Mouse (Mus musculus): ENCODE data around the gene Atp5g3.

- TF ChIP-seq POLR2A (IDR thresholded peaks at IDR 0.05; ENCODE audit: insufficient read length, low read depth): no peak
- TF ChIP-seq USF1 (IDR thresholded peaks at IDR 0.05; ENCODE audit: low read depth): no peak
- TF ChIP-seq MYOG (IDR thresholded peaks at IDR 0.05; ENCODE audit: control insufficient read depth in 1 of 3, insufficient read depth in 1 of 3, insufficient read length in 2 of 3, low read depth in 2 of 3): no peak
- no peak for TF ChIP-seq MAX (IDR thresholded peaks at IDR 0.05; ENCODE audit: low read depth)
- TF ChIP-seq POLR2AphosphoS2 (IDR thresholded peaks at IDR 0.05; ENCODE audit: insufficient read length, low read depth): no peak
- TF ChIP-seq REST (IDR thresholded peaks at IDR 0.05; ENCODE audit: insufficient read depth, insufficient read length): no peak
- no peak for TF ChIP-seq TCF12 (IDR thresholded peaks at IDR 0.05; ENCODE audit: insufficient read depth, poor library complexity, severe bottlenecking)
- no peak for TF ChIP-seq MYOD1 (IDR thresholded peaks at IDR 0.05; ENCODE audit: control insufficient read depth in 1 of 3, insufficient read length in 2 of 3, low read depth in 2 of 3)
- no peak for TF ChIP-seq E2F4 (IDR thresholded peaks at IDR 0.05; ENCODE audit: insufficient read depth)
- no peak for TF ChIP-seq SRF (IDR thresholded peaks at IDR 0.05; ENCODE audit: control insufficient read depth, insufficient read length, low read depth)
- TF ChIP-seq TCF3 (IDR thresholded peaks at IDR 0.05; ENCODE audit: insufficient read length, low read depth): no peak
Observed at GRCm38 (mm10) chr2:73900364-73900763, 10.8 kb downstream of the Atp5g3 start.
